Mouse (Mus musculus): Measurements from ENCODE around the gene Slc17a8. TPM values are rescaled to one million over a fixed set of nuclear protein-coding genes. Genes with fewer than 3 reads are reported as not detected.

The Slc17a8 gene
- polyA plus RNA-seq (2014; fragmentation: Illumina TruSeq; extraction: RNeasy Lipid Tissue Mini Kit (QIAGEN cat#74804); ENCODE audit: low read depth, low replicate concordance) = 0.49 TPM

GRCm38 (mm10) chr10:89621129-89621528, at the start of gene Slc17a8:
Gene Slc17a8, minus strand, starts transcription at chr10:89621253.

DNA sequence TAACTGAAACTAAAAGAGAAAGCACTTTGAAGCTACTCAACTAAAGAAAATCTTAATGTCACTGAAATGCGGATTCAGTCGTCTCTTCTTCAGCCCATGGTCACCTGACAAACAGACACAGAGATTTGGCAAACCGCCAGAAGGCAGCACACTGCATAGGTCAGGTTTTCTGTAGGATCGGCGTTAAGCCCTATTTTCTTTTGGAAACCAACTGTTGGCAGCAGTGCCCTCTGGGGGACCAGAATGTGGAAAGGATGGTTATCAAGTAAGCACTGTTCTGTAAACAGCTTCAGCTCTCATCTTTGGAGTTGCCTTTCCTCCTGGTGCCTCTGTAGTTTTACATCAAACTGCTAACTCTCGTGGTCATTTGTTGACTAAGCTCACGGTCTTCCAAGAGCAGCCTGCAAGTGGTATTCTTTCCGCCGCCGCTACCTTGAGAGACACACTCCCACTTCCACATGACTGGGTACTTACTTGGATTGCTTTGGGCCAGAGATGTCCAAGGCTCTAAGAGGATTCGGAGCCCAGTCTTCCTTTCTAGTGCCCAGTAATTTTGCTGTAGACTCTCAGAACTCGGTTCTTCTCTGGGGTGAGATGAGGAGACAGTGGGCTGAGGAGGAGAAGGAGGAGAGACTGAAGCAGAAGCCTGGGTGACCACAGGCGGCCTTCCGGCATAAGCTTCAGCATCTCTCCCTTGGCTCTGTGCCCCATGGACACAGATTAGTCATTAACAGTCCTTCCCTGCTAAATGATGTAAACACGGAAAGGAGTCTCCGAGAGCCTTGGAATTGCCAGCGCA, 87.9 kb downstream of the Slc17a8 start, which contains the start of gene Nr1h4:
Nr1h4 (minus strand) TSS at position 657 of the 799 bp plus-strand sequence.

Other genes starting within 250 kb of the Slc17a8 start
- 0.99 TPM for gene Gas2l3, start 177.3 kb downstream of the Slc17a8 start, polyA plus RNA-seq (2014; fragmentation: Illumina TruSeq; extraction: RNeasy Lipid Tissue Mini Kit (QIAGEN cat#74804); ENCODE audit: low read depth, low replicate concordance)
- 0.49 TPM for gene Nr1h4, start 87.7 kb downstream of the Slc17a8 start, polyA plus RNA-seq (2014; fragmentation: Illumina TruSeq; extraction: RNeasy Lipid Tissue Mini Kit (QIAGEN cat#74804); ENCODE audit: low read depth, low replicate concordance)
- gene Scyl2, start 65.0 kb upstream of the Slc17a8 start, polyA plus RNA-seq (2014; fragmentation: Illumina TruSeq; extraction: RNeasy Lipid Tissue Mini Kit (QIAGEN cat#74804); ENCODE audit: low read depth, low replicate concordance) = 61.0 TPM
- 86.0 TPM for gene Actr6, start 111.0 kb upstream of the Slc17a8 start, polyA plus RNA-seq (2014; fragmentation: Illumina TruSeq; extraction: RNeasy Lipid Tissue Mini Kit (QIAGEN cat#74804); ENCODE audit: low read depth, low replicate concordance)
- 124 TPM for gene Uhrf1bp1l, start 123.7 kb upstream of the Slc17a8 start, polyA plus RNA-seq (2014; fragmentation: Illumina TruSeq; extraction: RNeasy Lipid Tissue Mini Kit (QIAGEN cat#74804); ENCODE audit: low read depth, low replicate concordance)

All from testis, adult 10 weeks (tissue).